13 mouse cellular contexts compared by ENCODE assay signal in genomic region chr11:57916016-57916415, GRCm38 (mm10).
DNase-seq lines count a peak whose midpoint lies in the region; ATAC-seq and TF ChIP-seq lines count a peak whose summit lies in the region.
"Had no signal": no experiment of that assay in that cellular context is flagged by ENCODE, and none has a peak within 500 bp of the region (broad histone marks: within the 10 kb centered on the region; RNA-seq: fewer than 3 reads in every experiment).

No protein-coding gene starts in this region.

- H3K27me3 ChIP-seq in kidney, adult 2 months (replicated peaks; ENCODE audit: control insufficient read depth, insufficient read depth, low read length), result no peaks in the 10 kb centered on the region
- no peaks in the 10 kb centered on the region for H3K27me3 ChIP-seq in kidney, embryonic 16.5 days (ENCODE audit: insufficient read depth, low read length)
- no peaks in the 10 kb centered on the region for H3K27me3 ChIP-seq in C2C12 (ENCODE audit: control insufficient read depth, insufficient read depth, insufficient read length)
- no peaks in the 10 kb centered on the region for H3K27me3 ChIP-seq in lung, embryonic 16.5 days (ENCODE audit: control insufficient read depth, insufficient read depth, low read depth, low read length)
- H3K27me3 ChIP-seq in intestine, embryonic 16.5 days (replicated peaks; ENCODE audit: control insufficient read depth, insufficient read depth, low read length), result no peaks in the 10 kb centered on the region
- H3K27me3 ChIP-seq: hindbrain, embryonic 12.5 days had no signal

- no peak for TF ChIP-seq CTCF in kidney, adult 2 months (conservative IDR thresholded peaks at IDR 0.05; ENCODE audit: insufficient read depth, insufficient read length, low read depth, low read length)
- TF ChIP-seq CTCF in C2C12 (IDR thresholded peaks at IDR 0.05; ENCODE audit: control insufficient read depth, insufficient read depth, insufficient read length), result no peak

- no peak overlapping the region for H3K27ac ChIP-seq in kidney, adult 2 months (ENCODE audit: insufficient read depth, low read depth, low read length)
- H3K27ac ChIP-seq in kidney, embryonic 16.5 days (ENCODE audit: low read length), result no peak overlapping the region
- H3K27ac ChIP-seq in lung, embryonic 16.5 days (ENCODE audit: low read length), result no peak overlapping the region
- no peak overlapping the region for H3K27ac ChIP-seq in intestine, embryonic 16.5 days (ENCODE audit: low read length)
- H3K27ac ChIP-seq: hindbrain, embryonic 12.5 days; kidney, postnatal 0 days had no signal

- H3K9ac ChIP-seq in kidney, embryonic 16.5 days (replicated peaks; ENCODE audit: low read length), result no peak overlapping the region
- no peak overlapping the region for H3K9ac ChIP-seq in lung, embryonic 16.5 days (ENCODE audit: low read length)
- no peak overlapping the region for H3K9ac ChIP-seq in intestine, embryonic 16.5 days (ENCODE audit: low read depth, low read length)
- H3K9ac ChIP-seq: hindbrain, embryonic 12.5 days had no signal

- no peak overlapping the region for H3K4me3 ChIP-seq in kidney, adult 2 months (ENCODE audit: insufficient read depth, low read depth, low read length)
- no peak overlapping the region for H3K4me3 ChIP-seq in kidney, embryonic 16.5 days (ENCODE audit: low read length)
- no peak overlapping the region for H3K4me3 ChIP-seq in C2C12 (ENCODE audit: insufficient read depth, poor library complexity, severe bottlenecking)
- no peak overlapping the region for H3K4me3 ChIP-seq in lung, embryonic 16.5 days (ENCODE audit: low read length)
- no peak overlapping the region for H3K4me3 ChIP-seq in intestine, embryonic 16.5 days (ENCODE audit: low read length)
- H3K4me3 ChIP-seq: erythroblast, embryonic 14.5 days; hindbrain, embryonic 12.5 days had no signal

- no peak for TF ChIP-seq POLR2A in kidney, adult 2 months (IDR thresholded peaks at IDR 0.05; ENCODE audit: low read depth, low read length)

- H3K4me2 ChIP-seq in kidney, embryonic 16.5 days (replicated peaks; ENCODE audit: low read depth, low read length), result no peak overlapping the region
- no peak overlapping the region for H3K4me2 ChIP-seq in lung, embryonic 16.5 days (ENCODE audit: low read depth, low read length)
- H3K4me2 ChIP-seq in intestine, embryonic 16.5 days (ENCODE audit: low read depth, low read length), result no peak overlapping the region
- H3K4me2 ChIP-seq: hindbrain, embryonic 12.5 days had no signal

- no peak for ATAC-seq in kidney, embryonic 16.5 days (ENCODE audit: low FRiP score, low TSS enrichment)
- 0 out of 2 replicates have a peak, but pooled peaks have one; percentile 12 for ATAC-seq in lung, embryonic 16.5 days (ENCODE audit: low read depth)
- no peak for ATAC-seq in intestine, embryonic 16.5 days
- ATAC-seq: activated CD4-positive, CD25-positive, alpha-beta regulatory T cell, adult 4 months had no signal

- peak; percentile 18 for DNase-seq in kidney, adult 2 months
- peak; percentile 33 for DNase-seq in embryo, embryonic 11 days
- no peak for DNase-seq in adrenal gland, adult 18-20 months (ENCODE audit: low spot score in 2 of 2)
- no peak for DNase-seq in cerebellum, adult 18-20 months
- DNase-seq: right cerebral cortex, postnatal 25 days had no signal

- H3K4me1 ChIP-seq in kidney, adult 2 months (ENCODE audit: control insufficient read depth, insufficient read depth, low read length), result no peaks in the 10 kb centered on the region
- H3K4me1 ChIP-seq in kidney, embryonic 16.5 days (ENCODE audit: insufficient read depth, low read length), result peaks cover 6% of the 10 kb centered on the region; the same call in 1 of the 2 replicates
- H3K4me1 ChIP-seq in lung, embryonic 16.5 days (replicated peaks; ENCODE audit: control insufficient read depth, insufficient read depth, low read length), result peaks cover 6% of the 10 kb centered on the region
- H3K4me1 ChIP-seq in intestine, embryonic 16.5 days (ENCODE audit: control insufficient read depth, insufficient read depth, low read length), result peaks cover 6% of the 10 kb centered on the region; the same call in 1 of the 2 replicates

- no peaks in the 10 kb centered on the region for H3K36me3 ChIP-seq in kidney, adult 2 months (ENCODE audit: control insufficient read depth, insufficient read depth, low read length)
- no peaks in the 10 kb centered on the region for H3K36me3 ChIP-seq in kidney, embryonic 16.5 days (ENCODE audit: insufficient read depth, low read length)
- H3K36me3 ChIP-seq in C2C12 (ENCODE audit: control insufficient read depth, insufficient read depth), result no peaks in the 10 kb centered on the region
- H3K36me3 ChIP-seq in lung, embryonic 16.5 days (ENCODE audit: control insufficient read depth, insufficient read depth, low read length), result no peaks in the 10 kb centered on the region
- H3K36me3 ChIP-seq in intestine, embryonic 16.5 days (ENCODE audit: control insufficient read depth, insufficient read depth, low read length), result no peaks in the 10 kb centered on the region
- H3K36me3 ChIP-seq: hindbrain, embryonic 12.5 days had no signal

- no peaks in the 10 kb centered on the region for H3K79me2 ChIP-seq in C2C12 (ENCODE audit: control insufficient read depth, insufficient read depth)

- no peaks in the 10 kb centered on the region for H3K79me3 ChIP-seq in C2C12 (ENCODE audit: low read depth)

- no peak overlapping the region for H3ac ChIP-seq in C2C12 (ENCODE audit: control insufficient read depth, insufficient read length, low read depth)

- no peaks in the 10 kb centered on the region for H3K9me3 ChIP-seq in kidney, embryonic 16.5 days (ENCODE audit: low read length)
- H3K9me3 ChIP-seq in lung, embryonic 16.5 days (ENCODE audit: control insufficient read depth, low read length), result no peaks in the 10 kb centered on the region; the same call in 1 of the 2 replicates
- no peaks in the 10 kb centered on the region for H3K9me3 ChIP-seq in intestine, embryonic 16.5 days (ENCODE audit: control insufficient read depth, low read length)
- H3K9me3 ChIP-seq: hindbrain, embryonic 12.5 days had no signal

- WGBS in kidney, adult 2 months, result 25% methylated on average over 6 of the region's 6 CpGs
- 41% methylated on average over 6 of the region's 6 CpGs for WGBS in kidney, embryonic 16.5 days
- WGBS in lung, embryonic 16.5 days, result 6% methylated on average over 6 of the region's 6 CpGs
- WGBS in intestine, embryonic 16.5 days, result 14% methylated on average over 6 of the region's 6 CpGs

TF ChIP-seq in C2C12, 6 proteins besides CTCF, POLR2A, EP300 and RAD21:
- peak; percentile 66 for TF ChIP-seq MAX (IDR thresholded peaks at IDR 0.05)
- TF ChIP-seq MYOG (IDR thresholded peaks at IDR 0.05; ENCODE audit: control insufficient read depth, extremely low read depth, insufficient read length), result no peak

Comparison
In these comparisons a context has a peak if more than half of its experiments do, and no peak if none do; other contexts are left out.
1. DNase-seq: peak in kidney, adult 2 months (single experiment) and embryo, embryonic 11 days (single experiment); none in adrenal gland, adult 18-20 months (0 of 2) and cerebellum, adult 18-20 months (0 of 2).